Mouse (Mus musculus) liver, postnatal 0 days (tissue): Measurements from ENCODE around the gene Tfdp2.

Source experiments
- CTCF ChIP-seq: sonication (generic); IDR thresholded peaks from 2 replicates; pipeline ENCODE4 v1.5.1; 2016; ENCODE audit warnings: antibody characterized with exemption, low read depth
- EP300 ChIP-seq: IDR thresholded peaks from 2 replicates; pipeline ENCODE4 v1.6.1; 2016; ENCODE audit warnings: antibody characterized with exemption, low read depth, mild to moderate bottlenecking

- no peak for TF ChIP-seq CTCF
- TF ChIP-seq EP300 = no peak
Measured at GRCm38 (mm10) chr9:96160767-96161166, 35.3 kb upstream of the Tfdp2 start.
